Mouse (Mus musculus): Measurements from ENCODE around the gene Zbtb9. TPM values are rescaled to one million over a fixed set of nuclear protein-coding genes. Genes with fewer than 3 reads are reported as not detected.
A peak's percentile ranks its signal among the peaks of the same experiment; 100 is the strongest.

Gene Zbtb9
- polyA plus RNA-seq, 1 experiment: 14.1 TPM

DNA sequence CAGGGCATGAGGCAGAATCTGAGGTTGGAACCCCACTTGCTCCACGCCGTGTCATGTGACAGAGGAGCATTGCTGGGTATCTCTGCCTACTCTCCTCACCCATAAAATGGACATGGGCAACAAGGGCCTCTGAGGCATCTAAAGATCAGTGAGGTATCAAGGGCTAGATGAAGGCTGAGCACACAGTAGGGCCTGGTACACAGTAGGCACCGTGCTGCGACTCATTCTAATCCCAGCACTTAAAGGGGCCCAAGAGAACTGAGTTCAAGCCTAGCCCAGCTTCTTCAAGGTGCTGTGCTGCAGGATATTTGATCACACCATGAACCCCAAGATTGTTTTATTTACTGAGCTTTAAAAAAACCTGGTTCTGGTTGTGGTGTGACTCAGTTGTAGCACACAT is 57.9 kb downstream of the Zbtb9 start:
- Histone ChIP-seq H3K4me3 (replicated peaks; ENCODE audit: extremely low read depth, low read depth, low read length) (no peak overlapping the region), H3K4me1 (ENCODE audit: control insufficient read depth, insufficient read depth, low read length) (peaks cover 7% of the 10 kb centered on the region)
- WGBS: 93% methylated on average over 4 of the region's 4 CpGs
- TF ChIP-seq CTCF (IDR thresholded peaks at IDR 0.05; ENCODE audit: insufficient read depth, low read length) (no peak), POLR2A (IDR thresholded peaks at IDR 0.05; ENCODE audit: borderline replicate concordance, extremely low read depth, low read depth, low read length) (no peak)
- no peak for DNase-seq

DNA sequence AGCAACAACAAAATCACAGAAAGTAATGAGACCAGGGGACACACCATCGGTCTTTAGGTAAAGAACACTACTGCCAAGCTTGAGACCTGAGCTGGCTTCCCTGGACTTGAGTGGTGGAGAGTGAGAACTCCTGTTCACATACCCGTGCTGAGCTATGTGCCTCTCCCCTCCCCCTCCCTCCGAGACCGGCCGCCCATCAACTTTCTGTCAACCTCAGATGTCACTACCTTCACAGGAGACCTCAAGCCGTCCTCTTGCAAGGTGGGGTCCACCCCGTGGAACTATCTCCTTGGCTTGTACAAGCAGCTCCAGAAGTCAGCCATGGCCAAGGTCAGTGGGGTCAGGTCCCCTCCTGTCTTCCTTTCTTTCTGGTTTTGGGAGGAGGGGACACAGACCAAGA is 59.4 kb downstream of the Zbtb9 start:
- TF ChIP-seq POLR2A (IDR thresholded peaks at IDR 0.05; ENCODE audit: borderline replicate concordance, extremely low read depth, low read depth, low read length): no peak
- no peak for TF ChIP-seq CTCF (IDR thresholded peaks at IDR 0.05; ENCODE audit: insufficient read depth, low read length)
- no peak overlapping the region for H3K4me3 ChIP-seq (replicated peaks; ENCODE audit: extremely low read depth, low read depth, low read length)
- no peak for DNase-seq
- H3K4me1 ChIP-seq (ENCODE audit: control insufficient read depth, insufficient read depth, low read length): peaks cover 16% of the 10 kb centered on the region
- 39% methylated on average over 7 of the region's 7 CpGs for WGBS

DNA sequence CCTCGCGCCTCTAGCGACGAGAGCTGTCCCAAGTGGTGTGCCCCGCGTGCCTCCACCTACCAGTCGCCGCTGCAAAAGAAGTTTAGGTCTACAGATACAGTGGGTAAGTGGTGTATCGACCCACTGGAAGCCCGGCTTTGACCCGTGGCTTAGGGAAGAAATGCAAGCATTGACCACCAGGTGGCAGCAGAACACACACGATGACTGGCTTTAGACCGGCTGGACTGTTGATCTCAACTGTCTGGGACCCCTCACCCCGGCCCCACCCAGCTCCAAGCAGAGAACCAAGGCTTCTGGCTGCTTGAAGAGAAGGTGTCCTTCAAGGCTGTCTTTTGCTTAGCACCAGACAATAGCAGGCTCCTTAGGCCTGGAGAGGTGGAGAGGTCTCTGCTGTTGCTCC is 59.9 kb downstream of the Zbtb9 start:
- WGBS: under 1% methylated on average over 14 of the region's 14 CpGs
- peak; percentile 84 for DNase-seq
- Histone ChIP-seq H3K4me3 (replicated peaks; ENCODE audit: extremely low read depth, low read depth, low read length) (no peak overlapping the region), H3K4me1 (ENCODE audit: control insufficient read depth, insufficient read depth, low read length) (peaks cover 16% of the 10 kb centered on the region)
- TF ChIP-seq POLR2A (IDR thresholded peaks at IDR 0.05; ENCODE audit: borderline replicate concordance, extremely low read depth, low read depth, low read length) (no peak), CTCF (IDR thresholded peaks at IDR 0.05; ENCODE audit: insufficient read depth, low read length) (peak; percentile 96)

DNA sequence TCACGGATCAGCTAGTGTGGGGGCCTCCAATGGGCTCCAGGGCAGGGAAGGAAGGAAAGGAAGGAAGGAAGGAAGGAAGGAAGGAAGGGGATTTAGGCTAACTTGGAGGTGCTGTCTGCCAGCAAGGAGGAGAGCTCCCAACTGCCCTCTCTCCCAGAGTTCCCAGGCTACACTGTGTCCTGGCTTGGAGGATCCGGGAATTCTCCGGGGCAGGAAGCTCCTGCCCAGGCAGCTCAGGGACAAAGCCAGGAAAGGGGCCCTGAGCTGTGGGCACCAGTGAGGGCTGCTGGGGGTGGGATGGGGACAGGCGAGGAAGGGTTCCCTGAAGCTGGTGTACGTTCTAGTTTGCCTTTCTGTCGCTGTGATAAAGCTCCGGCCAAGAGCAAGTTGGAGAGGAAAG is 63.5 kb downstream of the Zbtb9 start:
- WGBS: 40% methylated on average over 7 of the region's 7 CpGs
- DNase-seq: no peak
- no peak overlapping the region for H3K4me3 ChIP-seq (replicated peaks; ENCODE audit: extremely low read depth, low read depth, low read length)

DNA sequence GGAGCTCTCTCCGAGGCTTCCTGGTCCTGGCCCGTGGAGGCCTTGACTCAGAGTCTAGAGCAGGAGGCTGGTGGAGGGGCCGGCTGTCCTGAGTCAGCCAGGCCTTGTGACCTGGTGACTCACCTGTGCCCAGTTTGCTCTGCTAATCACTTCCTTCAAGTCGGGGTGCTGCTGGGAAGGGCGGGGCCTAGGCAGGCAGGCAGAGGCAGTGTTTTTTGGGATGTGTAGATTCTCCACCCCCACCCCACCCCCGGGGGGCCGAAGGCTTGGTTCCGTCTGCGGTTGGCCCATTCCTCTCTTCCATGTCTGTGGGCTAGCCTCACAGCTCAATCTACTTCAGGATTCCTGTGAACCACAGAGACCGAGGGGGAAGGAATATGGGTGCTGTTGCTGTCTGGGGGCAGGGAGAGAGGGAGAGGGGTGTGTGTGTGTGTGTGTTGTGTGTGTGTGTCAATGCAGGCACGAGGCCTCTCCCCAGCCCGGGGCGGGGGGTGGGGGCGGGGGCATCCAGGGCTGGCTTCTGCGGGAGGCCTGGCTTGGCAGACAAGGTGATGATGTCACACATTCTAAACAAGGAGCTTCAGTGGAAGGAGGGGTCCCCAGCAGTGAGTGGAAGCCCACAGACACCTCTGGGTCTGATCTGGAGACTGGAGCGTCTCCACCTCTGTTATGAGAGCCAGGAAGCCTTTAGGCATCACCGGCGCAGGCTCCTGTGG is 65.5 kb downstream of the Zbtb9 start:
- DNase-seq: no peak
- Histone ChIP-seq H3K4me1 (ENCODE audit: control insufficient read depth, insufficient read depth, low read length) (peaks cover 16% of the 10 kb centered on the region), H3K4me3 (replicated peaks; ENCODE audit: extremely low read depth, low read depth, low read length) (no peak overlapping the region)
- TF ChIP-seq POLR2A (IDR thresholded peaks at IDR 0.05; ENCODE audit: borderline replicate concordance, extremely low read depth, low read depth, low read length) (peak; percentile 29; the same call in 1 of the 2 replicates), CTCF (IDR thresholded peaks at IDR 0.05; ENCODE audit: insufficient read depth, low read length) (no peak)
- WGBS: 45% methylated on average over 18 of the region's 18 CpGs

More for the DNA sequence above, 63.5 kb downstream of the Zbtb9 start:
- peaks cover 16% of the 10 kb centered on the region for H3K4me1 ChIP-seq (ENCODE audit: control insufficient read depth, insufficient read depth, low read length)
- no peak for TF ChIP-seq CTCF (IDR thresholded peaks at IDR 0.05; ENCODE audit: insufficient read depth, low read length)
- peak; percentile 45; the same call in 1 of the 2 replicates for TF ChIP-seq POLR2A (IDR thresholded peaks at IDR 0.05; ENCODE audit: borderline replicate concordance, extremely low read depth, low read depth, low read length)

DNA sequence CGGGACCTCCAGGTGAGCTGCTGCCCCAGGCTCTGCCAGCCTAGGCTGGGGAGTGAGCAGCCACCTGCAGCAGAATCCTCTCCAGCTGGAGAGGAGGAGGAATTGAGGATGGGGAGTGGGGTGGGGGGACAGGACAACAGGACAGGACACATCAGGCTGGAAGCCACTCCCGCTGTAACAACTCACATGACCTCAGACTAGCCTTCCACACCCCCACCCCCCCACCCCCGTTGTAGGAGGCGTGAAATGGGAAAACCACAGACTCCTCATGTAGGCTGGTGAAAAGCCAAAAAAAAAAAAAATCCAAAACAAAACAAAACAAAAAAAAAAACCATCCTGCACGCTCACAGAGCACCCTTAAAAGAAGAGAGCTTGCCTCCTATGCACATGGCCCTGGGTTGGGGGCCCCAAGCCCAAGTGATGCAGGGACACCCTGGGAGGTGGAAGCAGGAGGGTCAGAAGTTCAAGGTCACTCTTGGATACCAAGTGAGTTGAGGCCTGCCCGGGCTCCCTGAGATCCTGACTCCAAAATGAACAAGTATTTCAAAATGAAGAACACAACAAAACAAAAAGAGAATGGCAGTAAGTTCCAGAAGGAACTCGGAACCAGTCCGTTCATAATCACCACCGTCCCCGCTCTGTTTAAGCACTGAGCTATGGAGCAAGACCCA is 66.6 kb downstream of the Zbtb9 start:
- H3K4me3 ChIP-seq (replicated peaks; ENCODE audit: extremely low read depth, low read depth, low read length): no peak overlapping the region
- H3K4me1 ChIP-seq (ENCODE audit: control insufficient read depth, insufficient read depth, low read length): peaks cover 16% of the 10 kb centered on the region
- DNase-seq: no peak
- 73% methylated on average over 10 of the region's 10 CpGs for WGBS
- no peak for TF ChIP-seq POLR2A (IDR thresholded peaks at IDR 0.05; ENCODE audit: borderline replicate concordance, extremely low read depth, low read depth, low read length)
- no peak for TF ChIP-seq CTCF (IDR thresholded peaks at IDR 0.05; ENCODE audit: insufficient read depth, low read length)

DNA sequence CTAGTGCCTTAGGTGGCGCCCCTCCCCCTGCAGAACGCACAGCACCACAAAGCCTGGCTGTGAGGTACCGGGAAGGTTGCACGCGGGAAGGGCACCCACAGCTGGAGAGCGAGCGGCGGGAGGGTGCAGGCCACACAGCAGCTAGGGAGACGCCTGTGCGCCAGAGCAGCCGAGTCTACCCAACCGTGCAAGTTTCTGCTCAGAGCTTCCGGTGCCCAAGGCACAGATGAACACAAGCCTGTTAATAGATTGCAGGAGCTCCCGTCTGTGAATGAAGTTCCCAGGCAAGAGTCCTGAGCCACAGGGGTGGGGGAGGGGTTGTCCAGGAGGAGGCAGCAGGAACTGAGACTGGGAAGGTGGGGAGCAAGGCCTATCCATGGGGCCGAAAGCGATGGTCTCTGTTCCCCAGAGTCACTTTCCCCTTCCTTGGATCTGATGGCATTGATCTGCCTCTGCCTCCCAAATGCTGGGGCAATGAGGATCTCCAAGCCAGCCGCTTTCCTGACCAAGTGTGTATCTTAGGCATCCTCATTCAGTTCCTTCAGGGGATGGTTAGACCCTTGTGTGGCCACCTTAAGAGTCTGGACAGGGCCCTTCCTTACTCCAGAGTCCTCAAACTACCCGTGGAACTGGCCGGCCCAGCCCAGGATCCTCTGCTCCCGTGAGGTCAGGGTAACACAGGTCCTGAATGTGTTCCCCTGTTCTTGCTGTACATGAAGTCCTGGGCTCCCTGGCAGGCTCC is 67.5 kb downstream of the Zbtb9 start:
- WGBS: 46% methylated on average over 20 of the region's 20 CpGs
- Histone ChIP-seq H3K4me3 (replicated peaks; ENCODE audit: extremely low read depth, low read depth, low read length) (no peak overlapping the region), H3K4me1 (ENCODE audit: control insufficient read depth, insufficient read depth, low read length) (peaks cover 16% of the 10 kb centered on the region)
- TF ChIP-seq POLR2A (IDR thresholded peaks at IDR 0.05; ENCODE audit: borderline replicate concordance, extremely low read depth, low read depth, low read length) (no peak), CTCF (IDR thresholded peaks at IDR 0.05; ENCODE audit: insufficient read depth, low read length) (no peak)
- DNase-seq: no peak

DNA sequence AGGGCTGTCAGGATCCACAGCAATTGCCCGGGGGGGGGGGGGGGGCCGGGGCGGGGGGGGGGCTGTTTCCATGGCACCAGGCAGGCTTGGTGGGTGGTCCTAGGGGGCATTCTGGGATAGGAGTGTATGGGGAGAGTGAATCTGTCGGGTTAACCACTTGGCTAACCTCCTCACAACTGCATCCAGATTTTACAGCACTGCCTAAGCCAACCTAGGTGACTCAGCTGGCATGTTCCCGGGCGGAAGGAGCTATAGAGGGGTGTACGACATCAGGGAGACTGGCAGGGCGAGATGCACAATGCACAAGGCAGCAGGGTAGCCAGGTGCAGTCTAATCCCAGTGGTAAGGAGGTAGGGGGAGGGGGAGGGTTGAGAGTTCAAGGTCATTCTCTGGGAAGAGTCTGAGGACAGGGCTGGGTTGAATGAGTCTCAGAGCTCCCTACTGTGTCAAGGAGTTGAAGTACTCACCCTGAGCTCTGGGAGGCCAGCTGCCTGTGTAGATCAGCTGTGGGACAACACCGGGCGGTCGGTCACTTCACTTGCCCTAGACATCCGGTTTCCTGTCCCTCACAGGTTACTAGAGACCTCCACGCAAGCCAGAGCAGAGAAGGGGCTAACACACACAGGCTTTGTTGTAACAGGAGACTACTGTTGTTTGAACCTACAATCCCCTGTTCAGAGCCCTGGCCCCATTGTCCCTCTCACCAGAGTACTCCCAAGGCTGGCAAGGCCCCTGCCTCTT is 68.2 kb downstream of the Zbtb9 start:
- DNase-seq: no peak
- Histone ChIP-seq H3K4me1 (ENCODE audit: control insufficient read depth, insufficient read depth, low read length) (peaks cover 10% of the 10 kb centered on the region), H3K4me3 (replicated peaks; ENCODE audit: extremely low read depth, low read depth, low read length) (no peak overlapping the region)
- no peak for TF ChIP-seq CTCF (IDR thresholded peaks at IDR 0.05; ENCODE audit: insufficient read depth, low read length)
- no peak for TF ChIP-seq POLR2A (IDR thresholded peaks at IDR 0.05; ENCODE audit: borderline replicate concordance, extremely low read depth, low read depth, low read length)
- WGBS: 59% methylated on average over 13 of the region's 13 CpGs

DNA sequence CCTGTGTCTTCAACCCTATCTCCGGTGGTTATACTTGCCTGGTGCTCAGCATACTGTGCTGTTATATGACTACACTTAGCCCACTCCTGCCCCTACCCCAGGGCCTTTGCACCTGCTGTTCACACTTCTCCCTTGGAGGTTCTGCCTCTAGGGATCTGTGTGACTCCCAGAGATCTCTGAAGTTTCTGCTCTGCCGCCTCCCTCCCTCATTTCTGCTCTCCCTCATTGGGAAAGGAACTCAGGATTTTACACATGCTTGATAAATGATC is 68.8 kb downstream of the Zbtb9 start:
- Histone ChIP-seq H3K4me3 (replicated peaks; ENCODE audit: extremely low read depth, low read depth, low read length) (no peak overlapping the region), H3K4me1 (ENCODE audit: control insufficient read depth, insufficient read depth, low read length) (peaks cover 6% of the 10 kb centered on the region)
- no peak for DNase-seq
- WGBS: 80% methylated on average over 2 of the region's 2 CpGs
- no peak for TF ChIP-seq POLR2A (IDR thresholded peaks at IDR 0.05; ENCODE audit: borderline replicate concordance, extremely low read depth, low read depth, low read length)
- TF ChIP-seq CTCF (IDR thresholded peaks at IDR 0.05; ENCODE audit: insufficient read depth, low read length): no peak
